24 mouse cellular contexts compared by ENCODE assay signal in genomic region chr6:73132784-73133183, GRCm38 (mm10).
"Had no signal": no experiment of that assay in that cellular context is flagged by ENCODE, and none has a peak within 500 bp of the region (broad histone marks: within the 10 kb centered on the region; RNA-seq: fewer than 3 reads in every experiment).

No protein-coding gene starts in this region.

- H3K36me3 ChIP-seq: heart, embryonic 10.5 days; heart, embryonic 12.5 days; hindbrain, embryonic 10.5 days; hindbrain, embryonic 12.5 days; intestine, embryonic 15.5 days; limb, embryonic 13.5 days; limb, embryonic 15.5 days; liver, embryonic 12.5 days had no signal

- H3K4me3 ChIP-seq: gastrocnemius, adult 2 months; heart, embryonic 10.5 days; heart, embryonic 12.5 days; hindbrain, embryonic 10.5 days; hindbrain, embryonic 12.5 days; intestine, embryonic 15.5 days; layer of hippocampus, adult 2 months; limb, embryonic 13.5 days; limb, embryonic 15.5 days; liver, embryonic 12.5 days had no signal

- DNase-seq: gastrocnemius, adult 2 months; gastrocnemius, postnatal 10 days; gastrocnemius, postnatal 36 days; heart, postnatal 10 days; heart, postnatal 4 days; kidney, adult 18-20 months; kidney, adult 8-10 months; kidney, postnatal 10 days; kidney, postnatal 25 days; kidney, postnatal 4 days; layer of hippocampus, adult 9-11 months; layer of hippocampus, postnatal 36 days; left cerebral cortex, postnatal 4 days had no signal

- H3K27me3 ChIP-seq: heart, embryonic 12.5 days; hindbrain, embryonic 12.5 days; intestine, embryonic 15.5 days; limb, embryonic 13.5 days; limb, embryonic 15.5 days; liver, embryonic 12.5 days had no signal

- H3K27ac ChIP-seq: gastrocnemius, adult 2 months; heart, embryonic 10.5 days; hindbrain, embryonic 10.5 days; hindbrain, embryonic 12.5 days; hindbrain, embryonic 14.5 days; intestine, embryonic 15.5 days; layer of hippocampus, adult 2 months; limb, embryonic 13.5 days; limb, embryonic 15.5 days; liver, embryonic 12.5 days; liver, embryonic 14.5 days had no signal

- H3K4me1 ChIP-seq: hindbrain, embryonic 10.5 days; hindbrain, embryonic 12.5 days; intestine, embryonic 15.5 days; limb, embryonic 13.5 days; limb, embryonic 15.5 days; liver, embryonic 12.5 days had no signal

- H3K9ac ChIP-seq: heart, embryonic 12.5 days; hindbrain, embryonic 12.5 days; hindbrain, embryonic 14.5 days; intestine, embryonic 15.5 days; limb, embryonic 13.5 days; limb, embryonic 15.5 days; liver, embryonic 12.5 days; liver, embryonic 14.5 days had no signal
